Mouse (Mus musculus) MEL (cell line): ENCODE measurements around the gene Ing3.

Experiments
- CTCF ChIP-seq, 3 experiments: IDR thresholded peaks in 2 of 3; conservative IDR thresholded peaks in 1 of 3; 2 replicates each; pipeline ENCODE4 v1.5.1; 2011 to 2012; ENCODE audit warnings: low read length in 3 of 3, low read depth in 2 of 3, mild to moderate bottlenecking in 2 of 3, improper control_type of control experiment in 1 of 3, inconsistent platforms in 1 of 3, mixed read lengths in 1 of 3, moderate library complexity in 1 of 3; ENCODE audit not compliant: control insufficient read depth in 1 of 3, insufficient read depth in 1 of 3, poor library complexity in 1 of 3, severe bottlenecking in 1 of 3
- HCFC1 ChIP-seq: IDR thresholded peaks from 2 replicates; pipeline ENCODE4 v1.6.1; 2012; ENCODE audit warnings: low read depth, mild to moderate bottlenecking, inconsistent platforms, low read length, improper control_type of control experiment, moderate library complexity
- POLR2AphosphoS2 ChIP-seq: IDR thresholded peaks from 2 replicates; pipeline ENCODE4 v1.6.1; 2011; ENCODE audit warnings: low read length, improper control_type of control experiment
- ZMIZ1 ChIP-seq: IDR thresholded peaks from 2 replicates; pipeline ENCODE4 v1.6.1; 2012; ENCODE audit warnings: low read depth, mild to moderate bottlenecking, inconsistent platforms, low read length, improper control_type of control experiment, moderate library complexity

- TF ChIP-seq HCFC1 (no peak), CTCF (IDR thresholded peaks at IDR 0.05 in 2 of 3, conservative IDR thresholded peaks at IDR 0.05 in 1 of 3; ENCODE audit: control insufficient read depth in 1 of 3, insufficient read depth in 1 of 3, low read depth in 2 of 3, low read length in 3 of 3, poor library complexity in 1 of 3, severe bottlenecking in 1 of 3) (no peak), POLR2AphosphoS2 (no peak), ZMIZ1 (no peak)
Observed at GRCm38 (mm10) chr6:21990181-21991135, 41.1 kb downstream of the Ing3 start.
